Mouse (Mus musculus): ENCODE measurements around the gene Tpx2.

- TF ChIP-seq CTCF (IDR thresholded peaks at IDR 0.05; ENCODE audit: low read depth, low read length) = no peak
- TF ChIP-seq POLR2A (IDR thresholded peaks at IDR 0.05; ENCODE audit: borderline replicate concordance, low read depth, low read length) = no peak
These were observed 62.1 kb downstream of the Tpx2 start for GRCm38 (mm10) chr2:152909848-152910247.

Data from bone marrow macrophage, adult 2 months (primary cell).